Mouse (Mus musculus) heart, embryonic 11.5 days (tissue): ENCODE results near the gene Fam196b. TPM values are rescaled to one million over a fixed set of nuclear protein-coding genes. Genes with fewer than 3 reads are reported as not detected.

Source experiments
- ATAC-seq: fragments of 200-750 bp; cut with Nextera tagmentation; replicated peaks from 2 replicates; pipeline ENCODE4 v1.8.0; 2017; ENCODE audit warnings: moderate library complexity; ENCODE audit not compliant: insufficient number of reproducible peaks, low FRiP score, low TSS enrichment
- H3K27ac ChIP-seq: fragments of 300-500 bp; sonication (generic); 2 replicates; pipeline ENCODE4 v1.5.1; 2014; ENCODE audit warnings: mild to moderate bottlenecking, low read depth, low read length
- H3K27me3 ChIP-seq: fragments of 300-500 bp; sonication (generic); 2 replicates; pipeline ENCODE4 v1.6.1; 2014; ENCODE audit warnings: mild to moderate bottlenecking, low read length, mixed read lengths; ENCODE audit not compliant: control insufficient read depth, insufficient read depth
- H3K36me3 ChIP-seq: fragments of 300-500 bp; sonication (generic); 2 replicates; pipeline ENCODE4 v1.6.1; 2014; ENCODE audit warnings: mild to moderate bottlenecking, low read length, moderate library complexity, mixed read lengths; ENCODE audit not compliant: control insufficient read depth, insufficient read depth
- H3K4me1 ChIP-seq: fragments of 300-500 bp; sonication (generic); 2 replicates; pipeline ENCODE4 v1.6.1; 2014; ENCODE audit warnings: low read length; ENCODE audit not compliant: control insufficient read depth, insufficient read depth
- H3K4me2 ChIP-seq: fragments of 300-500 bp; sonication (generic); 2 replicates; pipeline ENCODE4 v1.6.1; 2014; ENCODE audit warnings: mild to moderate bottlenecking, moderate library complexity
- H3K4me3 ChIP-seq: fragments of 300-500 bp; sonication (generic); 2 replicates; pipeline ENCODE4 v1.5.1; 2014; ENCODE audit warnings: low read depth, low read length
- H3K9ac ChIP-seq: fragments of 300-500 bp; sonication (generic); 2 replicates; pipeline ENCODE4 v1.6.1; 2014; ENCODE audit warnings: mild to moderate bottlenecking, low read depth, low read length, moderate library complexity
- H3K9me3 ChIP-seq: fragments of 300-500 bp; sonication (generic); replicated peaks from 2 replicates; pipeline ENCODE4 v1.6.1; 2016; ENCODE audit warnings: low read length; ENCODE audit not compliant: control insufficient read depth
- WGBS: fragments of 180-500 bp; shearing (Covaris S2); extraction: QIAGEN DNeasy Blood & Tissue Kit; methylation state at CpG from one replicate; pipeline ENCODE4 v1.1.7; 2014; ENCODE audit not compliant: insufficient replicate concordance; 5-methylcytosine and 5-hydroxymethylcytosine counted together
- polyA plus RNA-seq: library from polyadenylated mRNA; unstranded; fragments of >200 nt; fragmentation: Nextera tagmentation; extraction: Ambion mirVana; gene quantifications from 2 replicates; pipeline ENCODE4 v1.2.1, GENCODE M21; 2014

Fam196b gene
- polyA plus RNA-seq, 1 experiment from 2014 or later: 0.43 TPM

GRCm38 (mm10) chr11:34398555-34398954 is 83.9 kb downstream of the Fam196b start:
- H3K4me1 ChIP-seq: no peaks in the 10 kb centered on the region
- no peaks in the 10 kb centered on the region for H3K36me3 ChIP-seq
- ATAC-seq: no peak
- 60% methylated on average over 2 of the region's 2 CpGs for WGBS
- no peaks in the 10 kb centered on the region for H3K27me3 ChIP-seq
- no peak overlapping the region for H3K4me2 ChIP-seq
- no peak overlapping the region for H3K9ac ChIP-seq
- H3K27ac ChIP-seq: no peak overlapping the region
- H3K9me3 ChIP-seq: no peaks in the 10 kb centered on the region
- H3K4me3 ChIP-seq: no peak overlapping the region

GRCm38 (mm10) chr11:34401343-34401742 is 86.7 kb downstream of the Fam196b start:
- Histone ChIP-seq H3K9me3 (no peaks in the 10 kb centered on the region), H3K4me2 (no peak overlapping the region), H3K9ac (no peak overlapping the region), H3K27ac (no peak overlapping the region), H3K36me3 (no peaks in the 10 kb centered on the region), H3K4me1 (no peaks in the 10 kb centered on the region), H3K27me3 (no peaks in the 10 kb centered on the region), H3K4me3 (no peak overlapping the region)
- no peak for ATAC-seq
- WGBS: 90% methylated on average over 8 of the region's 8 CpGs

- Histone ChIP-seq H3K27me3 (no peaks in the 10 kb centered on the region), H3K9ac (no peak overlapping the region), H3K9me3 (no peaks in the 10 kb centered on the region), H3K36me3 (no peaks in the 10 kb centered on the region), H3K4me1 (0 out of 2 replicates have a peak, but pooled peaks cover 2% of the 10 kb centered on the region), H3K4me3 (no peak overlapping the region), H3K4me2 (no peak overlapping the region), H3K27ac (no peak overlapping the region)
- WGBS: 84% methylated on average over 1 of the region's 1 CpGs
- ATAC-seq: no peak
Observed at GRCm38 (mm10) chr11:34405311-34405710, 90.7 kb downstream of the Fam196b start.

- Histone ChIP-seq H3K4me1 (0 out of 2 replicates have a peak, but pooled peaks cover 2% of the 10 kb centered on the region), H3K4me2 (no peak overlapping the region), H3K9ac (no peak overlapping the region), H3K27ac (no peak overlapping the region), H3K9me3 (no peaks in the 10 kb centered on the region), H3K36me3 (no peaks in the 10 kb centered on the region), H3K4me3 (no peak overlapping the region), H3K27me3 (no peaks in the 10 kb centered on the region)
- ATAC-seq: no peak
- 52% methylated on average over 8 of the region's 8 CpGs for WGBS
Observed at GRCm38 (mm10) chr11:34406309-34406708, 91.7 kb downstream of the Fam196b start.

- no peak overlapping the region for H3K9ac ChIP-seq
- 38% methylated on average over 5 of the region's 5 CpGs for WGBS
- no peaks in the 10 kb centered on the region for H3K9me3 ChIP-seq
- H3K4me3 ChIP-seq: no peak overlapping the region
- 0 out of 2 replicates have a peak, but pooled peaks cover 2% of the 10 kb centered on the region for H3K4me1 ChIP-seq
- H3K27ac ChIP-seq: no peak overlapping the region
- H3K27me3 ChIP-seq: no peaks in the 10 kb centered on the region
- no peaks in the 10 kb centered on the region for H3K36me3 ChIP-seq
- no peak overlapping the region for H3K4me2 ChIP-seq
- no peak for ATAC-seq
Observed at GRCm38 (mm10) chr11:34406850-34407249, 92.2 kb downstream of the Fam196b start.

GRCm38 (mm10) chr11:34415884-34416618 is 101.4 kb downstream of the Fam196b start:
- Histone ChIP-seq H3K27ac (no peak overlapping the region), H3K4me1 (no peaks in the 10 kb centered on the region), H3K9ac (no peak overlapping the region), H3K9me3 (no peaks in the 10 kb centered on the region), H3K36me3 (no peaks in the 10 kb centered on the region), H3K27me3 (no peaks in the 10 kb centered on the region), H3K4me2 (no peak overlapping the region), H3K4me3 (no peak overlapping the region)
- no peak for ATAC-seq
- WGBS: 53% methylated on average over 9 of the region's 9 CpGs

- Histone ChIP-seq H3K36me3 (no peaks in the 10 kb centered on the region), H3K9ac (no peak overlapping the region), H3K4me1 (no peaks in the 10 kb centered on the region), H3K4me3 (no peak overlapping the region), H3K27ac (no peak overlapping the region), H3K9me3 (no peaks in the 10 kb centered on the region), H3K27me3 (no peaks in the 10 kb centered on the region), H3K4me2 (no peak overlapping the region)
- ATAC-seq: no peak
- WGBS: 81% methylated on average over 3 of the region's 3 CpGs
Observed at GRCm38 (mm10) chr11:34416619-34416979, 102.0 kb downstream of the Fam196b start.

- H3K4me1 ChIP-seq: no peaks in the 10 kb centered on the region
- H3K9me3 ChIP-seq: no peaks in the 10 kb centered on the region
- no peaks in the 10 kb centered on the region for H3K36me3 ChIP-seq
- WGBS: 72% methylated on average over 6 of the region's 6 CpGs
- no peak for ATAC-seq
- H3K27me3 ChIP-seq: no peaks in the 10 kb centered on the region
- H3K9ac ChIP-seq: no peak overlapping the region
- H3K27ac ChIP-seq: no peak overlapping the region
- H3K4me3 ChIP-seq: no peak overlapping the region
- H3K4me2 ChIP-seq: no peak overlapping the region
Observed at GRCm38 (mm10) chr11:34421061-34421460, 106.4 kb downstream of the Fam196b start.

- Histone ChIP-seq H3K4me3 (no peak overlapping the region), H3K9me3 (no peaks in the 10 kb centered on the region), H3K27ac (no peak overlapping the region), H3K9ac (no peak overlapping the region), H3K4me2 (no peak overlapping the region), H3K36me3 (no peaks in the 10 kb centered on the region), H3K4me1 (no peaks in the 10 kb centered on the region), H3K27me3 (no peaks in the 10 kb centered on the region)
- WGBS: 81% methylated on average over 1 of the region's 1 CpGs
- ATAC-seq: no peak
Observed at GRCm38 (mm10) chr11:34424546-34424945, 109.9 kb downstream of the Fam196b start.
